Mouse (Mus musculus) midbrain, embryonic 16.5 days (tissue): ENCODE results near the gene Igf1r. TPM values are rescaled to one million over a fixed set of nuclear protein-coding genes. Genes with fewer than 3 reads are reported as not detected.

ENCODE experiments used
- ATAC-seq: fragments of 200-750 bp; cut with Nextera tagmentation; 2 replicates; pipeline ENCODE4 v1.8.0; 2017; ENCODE audit warnings: moderate TSS enrichment
- H3K27ac ChIP-seq: fragments of 300-500 bp; sonication (generic); 2 replicates; pipeline ENCODE4 v1.5.1; 2014; ENCODE audit warnings: mild to moderate bottlenecking, low read length, mixed read lengths
- H3K27me3 ChIP-seq: fragments of 300-500 bp; sonication (generic); 2 replicates; pipeline ENCODE4 v1.6.1; 2014; ENCODE audit warnings: low read depth, low read length, mixed read lengths; ENCODE audit not compliant: control insufficient read depth, insufficient read depth
- H3K36me3 ChIP-seq: fragments of 300-500 bp; sonication (generic); 2 replicates; pipeline ENCODE4 v1.6.1; 2014; ENCODE audit warnings: mild to moderate bottlenecking, low read length, moderate library complexity, mixed read lengths; ENCODE audit not compliant: control insufficient read depth, insufficient read depth
- H3K4me1 ChIP-seq: fragments of 300-500 bp; sonication (generic); 2 replicates; pipeline ENCODE4 v1.6.1; 2014; ENCODE audit warnings: mild to moderate bottlenecking, low read length, mixed read lengths; ENCODE audit not compliant: control insufficient read depth, insufficient read depth
- H3K4me2 ChIP-seq: fragments of 300-500 bp; sonication (generic); 2 replicates; pipeline ENCODE4 v1.6.1; 2014; ENCODE audit warnings: mild to moderate bottlenecking, low read length, mixed read lengths
- H3K4me3 ChIP-seq: fragments of 300-500 bp; sonication (generic); 2 replicates; pipeline ENCODE4 v1.5.1; 2014; ENCODE audit warnings: low read depth, mild to moderate bottlenecking, low read length, moderate library complexity, mixed read lengths
- H3K9ac ChIP-seq: fragments of 300-500 bp; sonication (generic); 2 replicates; pipeline ENCODE4 v1.6.1; 2014; ENCODE audit warnings: low read depth, low read length, mixed read lengths
- H3K9me3 ChIP-seq: fragments of 300-500 bp; sonication (generic); replicated peaks from 2 replicates; pipeline ENCODE4 v1.6.1; 2014; ENCODE audit warnings: mild to moderate bottlenecking, low read length, mixed read lengths; ENCODE audit not compliant: control insufficient read depth, poor library complexity, severe bottlenecking
- WGBS: fragments of 180-500 bp; shearing (Covaris S2); extraction: QIAGEN DNeasy Blood & Tissue Kit; methylation state at CpG from one replicate; pipeline ENCODE4 v1.1.7; 2014; 5-methylcytosine and 5-hydroxymethylcytosine counted together
- polyA plus RNA-seq: library from polyadenylated mRNA; unstranded; fragments of >200 nt; fragmentation: Nextera tagmentation; extraction: Ambion mirVana; gene quantifications from 2 replicates; pipeline ENCODE4 v1.2.1, GENCODE M21; 2015

Igf1r gene
- polyA plus RNA-seq = 21.5 and 23.3 TPM in 2 replicates

DNA sequence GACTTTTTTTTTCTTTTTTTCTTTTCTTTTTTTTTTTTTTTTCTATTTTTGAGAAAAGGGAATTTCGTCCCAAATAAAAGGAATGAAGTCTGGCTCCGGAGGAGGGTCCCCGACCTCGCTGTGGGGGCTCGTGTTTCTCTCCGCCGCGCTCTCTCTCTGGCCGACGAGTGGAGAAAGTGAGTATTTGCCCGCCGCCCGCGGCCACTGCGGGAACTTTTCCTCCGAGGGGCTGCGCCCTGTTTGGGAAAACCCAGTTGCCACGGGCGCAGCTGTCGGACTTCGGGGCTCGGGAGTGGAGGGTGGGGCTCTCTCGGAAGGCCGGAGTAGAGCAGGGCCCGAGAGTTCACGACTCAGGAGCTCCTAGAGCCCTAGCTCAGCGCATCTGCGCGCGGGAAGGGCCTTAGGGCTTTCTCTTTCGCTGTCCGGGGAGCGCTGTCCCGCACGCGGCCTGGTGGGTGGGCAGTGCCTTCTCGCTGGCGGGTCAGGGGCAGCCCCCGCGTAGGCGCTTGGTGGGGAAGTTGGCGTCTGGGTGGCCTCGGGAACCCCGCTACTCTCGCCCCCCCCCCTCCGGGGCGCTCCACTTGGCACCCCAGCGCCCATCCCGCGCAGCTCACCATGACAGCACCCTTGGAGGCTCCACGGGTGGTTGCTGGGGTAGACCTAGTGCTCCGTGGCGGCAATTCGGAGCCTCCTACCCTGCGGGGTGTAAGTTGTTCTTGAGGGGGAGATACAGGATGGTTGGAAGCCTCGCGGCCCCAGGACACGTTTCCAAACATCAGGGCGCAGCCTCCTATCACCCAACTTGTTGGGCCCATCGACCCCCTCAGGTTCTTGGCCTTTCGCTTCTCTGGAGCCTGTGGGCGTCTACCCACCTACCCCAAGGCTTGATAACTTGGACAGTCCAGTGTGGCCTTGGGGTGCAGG, at the start of gene Igf1r:
TSS of gene Igf1r (plus strand) at position 51 of the 924 bp plus-strand sequence.
- H3K27ac ChIP-seq = peak within 1 kb of the TSS; percentile 99
- H3K9ac ChIP-seq = peak within 1 kb of the TSS; percentile 86
- no peaks in the 10 kb centered on the region; the same call in 1 of the 2 replicates for H3K27me3 ChIP-seq
- no peaks in the 10 kb centered on the region for H3K36me3 ChIP-seq
- H3K4me3 ChIP-seq = peak within 1 kb of the TSS; percentile 91
- peaks cover 37% of the 10 kb centered on the region for H3K4me1 ChIP-seq
- ATAC-seq = no peak
- WGBS = under 1% methylated on average over 59 of the region's 62 CpGs
- no peaks in the 10 kb centered on the region for H3K9me3 ChIP-seq
- peak within 1 kb of the TSS; percentile 100 for H3K4me2 ChIP-seq

DNA sequence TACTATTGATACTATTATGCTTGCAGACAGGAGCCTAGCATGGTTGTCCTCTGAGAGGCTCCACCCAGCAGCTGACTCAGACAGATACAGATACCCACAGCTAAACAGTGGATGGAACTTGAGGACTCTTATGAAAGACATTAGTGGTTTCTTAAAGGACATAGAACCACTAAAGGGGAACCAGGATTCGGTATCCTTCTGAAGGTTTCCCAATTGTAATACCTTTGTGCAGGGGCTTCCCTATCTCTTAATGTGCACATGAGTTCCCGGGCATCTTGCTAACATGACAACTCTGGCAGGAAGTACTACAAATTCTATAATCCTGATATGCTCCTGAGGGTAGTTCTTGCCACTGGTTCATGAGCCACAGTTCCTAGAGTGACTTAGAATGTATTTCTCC, 46.3 kb upstream of the Igf1r start:
- 96% methylated on average over 2 of the region's 2 CpGs for WGBS
- Histone ChIP-seq H3K4me1 (peaks cover 6% of the 10 kb centered on the region; the same call in 1 of the 2 replicates), H3K27me3 (no peaks in the 10 kb centered on the region), H3K27ac (no peak overlapping the region), H3K36me3 (no peaks in the 10 kb centered on the region), H3K4me3 (no peak overlapping the region), H3K4me2 (no peak overlapping the region), H3K9me3 (no peaks in the 10 kb centered on the region), H3K9ac (no peak overlapping the region)
- no peak for ATAC-seq

DNA sequence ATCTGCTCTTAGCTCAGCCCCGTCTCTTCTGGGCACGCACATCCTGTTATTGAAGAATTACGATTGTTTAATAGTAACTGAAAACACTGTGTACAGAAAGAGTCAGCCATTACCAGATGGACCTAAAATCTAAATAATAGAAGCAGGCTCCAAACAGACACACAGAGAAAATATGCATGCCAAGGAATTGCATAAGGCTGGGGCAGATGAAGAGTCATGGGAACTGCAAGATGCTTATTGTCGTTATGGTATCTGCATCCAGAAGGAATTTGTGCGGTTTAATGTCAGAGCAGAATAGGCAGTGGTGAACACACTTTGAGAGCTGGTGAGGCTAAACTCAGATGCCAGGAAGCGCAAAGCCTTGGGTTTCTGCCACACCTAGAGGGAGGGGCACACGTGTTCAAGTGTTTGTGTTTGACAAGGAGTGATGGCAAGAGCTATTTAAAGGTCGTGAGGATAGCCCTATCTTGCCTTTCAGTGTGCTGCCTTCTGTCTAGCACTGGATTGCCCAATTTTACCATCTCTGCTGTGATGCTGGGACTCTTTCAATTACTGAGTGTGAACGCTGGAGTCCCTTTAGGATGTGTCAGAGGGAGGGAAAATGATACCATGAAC, 44.7 kb upstream of the Igf1r start:
- Histone ChIP-seq H3K9me3 (no peaks in the 10 kb centered on the region), H3K27me3 (no peaks in the 10 kb centered on the region), H3K4me3 (no peak overlapping the region), H3K27ac (no peak overlapping the region), H3K4me2 (no peak overlapping the region), H3K4me1 (peaks cover 7% of the 10 kb centered on the region; the same call in 1 of the 2 replicates), H3K36me3 (no peaks in the 10 kb centered on the region), H3K9ac (no peak overlapping the region)
- WGBS = 90% methylated on average over 9 of the region's 9 CpGs
- no peak for ATAC-seq

DNA sequence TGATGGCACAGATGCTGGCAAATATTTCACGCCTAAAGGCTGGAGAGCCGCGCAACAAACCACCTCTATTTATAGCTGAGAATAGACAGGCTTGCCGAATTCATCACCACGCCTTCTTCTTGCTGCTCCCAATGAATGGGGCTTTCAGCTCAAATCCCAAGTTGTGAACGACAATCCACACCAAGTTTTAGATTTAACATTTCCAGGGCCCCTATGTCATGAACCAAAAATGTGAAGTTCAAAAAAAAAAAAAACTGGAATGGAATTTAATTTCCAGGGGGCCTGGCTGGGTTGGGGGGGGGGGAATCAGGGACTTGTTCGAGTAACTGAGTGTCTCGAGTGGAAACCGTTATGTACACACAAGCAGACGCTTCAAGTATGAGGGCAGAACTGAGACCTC, 42.1 kb upstream of the Igf1r start:
- H3K9ac ChIP-seq = no peak overlapping the region

DNA sequence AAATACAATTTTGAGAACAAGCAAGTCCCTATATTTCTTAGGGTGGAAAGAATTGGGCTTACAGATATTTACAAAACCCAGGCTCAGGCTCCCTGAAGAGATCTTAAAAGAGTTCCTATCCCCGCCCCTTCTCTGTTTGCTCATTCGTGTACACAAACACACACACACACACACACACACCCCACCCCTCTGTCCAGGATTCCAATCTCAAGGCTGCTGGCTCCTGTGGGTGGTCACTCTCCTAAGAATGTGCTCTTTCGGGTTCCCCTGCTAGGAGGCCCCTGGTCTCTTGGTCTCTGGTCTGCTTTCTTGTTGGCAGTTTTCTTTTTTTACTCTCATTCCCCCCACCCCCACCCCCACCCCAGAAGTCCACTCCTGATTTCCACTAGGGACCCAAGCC, 41.7 kb upstream of the Igf1r start:
- H3K36me3 ChIP-seq = no peaks in the 10 kb centered on the region
- peak overlapping the region; percentile 2; the same call in 1 of the 2 replicates for H3K4me3 ChIP-seq
- H3K27me3 ChIP-seq = no peaks in the 10 kb centered on the region
- ATAC-seq = no peak
- peaks cover 7% of the 10 kb centered on the region; the same call in 1 of the 2 replicates for H3K4me1 ChIP-seq
- no peak overlapping the region for H3K9ac ChIP-seq
- 15% methylated on average over 3 of the region's 3 CpGs for WGBS
- no peaks in the 10 kb centered on the region for H3K9me3 ChIP-seq
- H3K4me2 ChIP-seq = peak overlapping the region; percentile 37
- peak overlapping the region; percentile 18; the same call in 1 of the 2 replicates for H3K27ac ChIP-seq

More for the DNA sequence above, 42.1 kb upstream of the Igf1r start:
- no peak for ATAC-seq
- 21% methylated on average over 10 of the region's 10 CpGs for WGBS
- Histone ChIP-seq H3K27me3 (no peaks in the 10 kb centered on the region), H3K27ac (no peak overlapping the region), H3K4me1 (peaks cover 7% of the 10 kb centered on the region; the same call in 1 of the 2 replicates), H3K9me3 (no peaks in the 10 kb centered on the region), H3K4me3 (peak overlapping the region; percentile 2; the same call in 1 of the 2 replicates), H3K4me2 (peak overlapping the region; percentile 37), H3K36me3 (no peaks in the 10 kb centered on the region)

DNA sequence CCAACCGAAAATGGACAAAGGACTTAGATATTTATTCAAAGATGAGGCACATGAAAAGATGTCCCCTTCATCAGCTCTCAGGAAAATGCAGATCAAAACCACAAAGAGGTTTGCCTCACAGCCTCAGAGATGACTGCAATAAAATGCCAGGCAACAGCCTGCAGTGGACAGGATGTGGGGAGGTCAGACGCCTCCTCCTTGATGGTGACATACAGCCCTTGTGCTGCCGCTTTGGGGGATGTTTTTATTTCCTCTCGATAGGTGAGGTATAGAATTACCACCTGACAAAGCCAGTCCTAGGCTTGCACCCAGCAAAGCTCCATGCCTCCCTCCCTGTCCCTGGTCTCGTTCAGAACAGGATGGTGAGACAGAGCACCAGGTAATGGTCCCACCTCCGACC, 40.8 kb upstream of the Igf1r start:
- Histone ChIP-seq H3K9ac (no peak overlapping the region), H3K27me3 (no peaks in the 10 kb centered on the region), H3K4me1 (peaks cover 7% of the 10 kb centered on the region; the same call in 1 of the 2 replicates), H3K36me3 (no peaks in the 10 kb centered on the region), H3K9me3 (no peaks in the 10 kb centered on the region), H3K4me2 (no peak overlapping the region), H3K27ac (no peak overlapping the region), H3K4me3 (no peak overlapping the region)
- 67% methylated on average over 6 of the region's 6 CpGs for WGBS
- no peak for ATAC-seq

DNA sequence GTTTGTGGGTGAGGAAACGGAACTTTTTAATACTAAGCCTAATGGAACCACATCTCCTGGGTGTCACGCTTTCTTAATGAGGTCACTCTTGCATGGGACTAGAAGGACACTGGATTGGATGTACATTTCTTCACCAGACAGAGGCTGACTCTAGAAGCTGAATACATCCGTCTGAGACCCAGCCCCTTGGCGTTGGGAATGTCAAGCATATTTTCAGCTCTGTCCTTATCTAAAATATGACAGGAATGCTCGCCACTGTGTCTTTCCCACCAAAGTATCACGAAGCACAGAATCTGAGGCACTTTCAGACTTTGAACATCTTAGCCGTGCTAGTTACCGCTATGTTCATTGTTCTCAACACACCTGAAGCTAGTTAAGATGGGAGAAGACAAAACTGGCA, 35.7 kb upstream of the Igf1r start:
- no peak overlapping the region for H3K4me3 ChIP-seq
- no peaks in the 10 kb centered on the region for H3K27me3 ChIP-seq
- no peaks in the 10 kb centered on the region for H3K36me3 ChIP-seq
- no peak overlapping the region for H3K9ac ChIP-seq
- H3K4me1 ChIP-seq = no peaks in the 10 kb centered on the region
- H3K9me3 ChIP-seq = no peaks in the 10 kb centered on the region
- no peak overlapping the region for H3K4me2 ChIP-seq
- WGBS = 89% methylated on average over 8 of the region's 8 CpGs
- no peak overlapping the region for H3K27ac ChIP-seq
- ATAC-seq = no peak

DNA sequence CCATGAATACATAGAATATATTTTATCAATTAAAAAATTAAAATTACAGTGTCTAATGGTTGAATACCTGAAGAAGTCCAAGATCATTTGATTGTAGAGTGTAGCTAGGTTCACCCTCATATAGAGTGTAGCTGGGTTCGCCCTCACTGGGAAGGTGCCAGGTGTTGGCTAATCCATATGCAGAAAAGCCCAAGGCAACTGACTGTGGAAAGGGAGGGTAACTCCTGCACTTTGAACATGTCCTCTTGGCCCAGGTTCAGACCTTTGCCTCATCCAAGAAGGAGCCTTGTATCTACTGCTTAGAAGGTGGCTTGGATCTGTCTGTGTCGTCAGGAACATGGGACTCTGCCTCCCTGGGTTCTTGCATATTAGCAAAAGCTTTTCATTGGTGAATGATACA, 34.9 kb upstream of the Igf1r start:
- no peak overlapping the region for H3K9ac ChIP-seq
- no peak for ATAC-seq
- no peaks in the 10 kb centered on the region for H3K27me3 ChIP-seq
- H3K36me3 ChIP-seq = no peaks in the 10 kb centered on the region
- H3K4me2 ChIP-seq = no peak overlapping the region
- 89% methylated on average over 2 of the region's 2 CpGs for WGBS
- no peaks in the 10 kb centered on the region for H3K9me3 ChIP-seq
- no peak overlapping the region for H3K4me3 ChIP-seq
- H3K27ac ChIP-seq = no peak overlapping the region
- H3K4me1 ChIP-seq = no peaks in the 10 kb centered on the region

DNA sequence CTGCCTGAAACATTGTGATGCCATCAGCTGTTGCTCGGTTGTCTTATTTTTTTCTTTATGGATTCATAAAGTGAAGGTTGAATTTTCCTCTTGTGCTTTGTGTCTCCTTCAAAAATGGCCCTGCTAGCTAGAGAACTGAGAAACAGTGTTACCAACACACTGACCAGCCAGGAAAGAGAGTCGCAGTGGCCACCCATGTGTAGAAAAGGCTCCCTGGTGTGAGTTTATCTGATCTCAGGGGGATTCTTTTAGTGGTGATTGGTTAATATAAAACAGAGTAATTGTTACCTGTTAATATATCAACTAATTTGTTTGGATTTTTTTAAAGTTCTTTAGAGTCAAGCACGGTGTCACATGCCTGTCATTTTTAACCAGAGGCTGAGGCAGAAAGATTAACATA, 33.2 kb upstream of the Igf1r start:
- no peaks in the 10 kb centered on the region for H3K27me3 ChIP-seq
- H3K27ac ChIP-seq = no peak overlapping the region
- no peaks in the 10 kb centered on the region for H3K36me3 ChIP-seq
- H3K9me3 ChIP-seq = no peaks in the 10 kb centered on the region
- H3K4me2 ChIP-seq = no peak overlapping the region
- no peak overlapping the region for H3K4me3 ChIP-seq
- no peak overlapping the region for H3K9ac ChIP-seq
- H3K4me1 ChIP-seq = no peaks in the 10 kb centered on the region
- WGBS = 75% methylated on average over 3 of the region's 3 CpGs
- no peak for ATAC-seq
